Mouse (Mus musculus) liver, embryonic 16.5 days (tissue): Measurements from ENCODE around the gene Capn7. TPM values are rescaled to one million over a fixed set of nuclear protein-coding genes. Genes with fewer than 3 reads are reported as not detected.

Experiments
- ATAC-seq: fragments of 200-750 bp; cut with Nextera tagmentation; 2 replicates; pipeline ENCODE4 v1.8.0; 2017; ENCODE audit warnings: low read depth, mild to moderate bottlenecking, moderate number of reproducible peaks, moderate library complexity
- H3K27ac ChIP-seq: fragments of 300-500 bp; sonication (generic); 2 replicates; pipeline ENCODE4 v1.5.1; 2014; ENCODE audit warnings: mild to moderate bottlenecking, low read length
- H3K27me3 ChIP-seq: fragments of 300-500 bp; sonication (generic); 2 replicates; pipeline ENCODE4 v1.6.1; 2014; ENCODE audit warnings: low read depth, low read length, mixed read lengths; ENCODE audit not compliant: control insufficient read depth, insufficient read depth
- H3K36me3 ChIP-seq: fragments of 300-500 bp; sonication (generic); 2 replicates; pipeline ENCODE4 v1.6.1; 2014; ENCODE audit warnings: mild to moderate bottlenecking; ENCODE audit not compliant: control insufficient read depth, insufficient read depth
- H3K4me1 ChIP-seq: fragments of 300-500 bp; sonication (generic); 2 replicates; pipeline ENCODE4 v1.6.1; 2014; ENCODE audit warnings: low read depth, low read length, mixed read lengths; ENCODE audit not compliant: control insufficient read depth
- H3K4me2 ChIP-seq: fragments of 300-500 bp; sonication (generic); 2 replicates; pipeline ENCODE4 v1.6.1; 2014; ENCODE audit warnings: low read depth, low read length, mixed read lengths
- H3K4me3 ChIP-seq: fragments of 300-500 bp; sonication (generic); 2 replicates; pipeline ENCODE4 v1.5.1; 2014; ENCODE audit warnings: low read depth, mild to moderate bottlenecking, low read length
- H3K9ac ChIP-seq: fragments of 300-500 bp; sonication (generic); 2 replicates; pipeline ENCODE4 v1.6.1; 2014; ENCODE audit warnings: low read depth, low read length
- H3K9me3 ChIP-seq: fragments of 300-500 bp; sonication (generic); replicated peaks from 2 replicates; pipeline ENCODE4 v1.6.1; 2016; ENCODE audit warnings: low read length; ENCODE audit not compliant: control insufficient read depth
- WGBS: fragments of 180-500 bp; shearing (Covaris S2); extraction: QIAGEN DNeasy Blood & Tissue Kit; methylation state at CpG from one replicate; pipeline ENCODE4 v1.1.7; 2014; ENCODE audit not compliant: insufficient replicate concordance; 5-methylcytosine and 5-hydroxymethylcytosine counted together
- polyA plus RNA-seq: library from polyadenylated mRNA; unstranded; fragments of >200 nt; fragmentation: Nextera tagmentation; extraction: Ambion mirVana; gene quantifications from 2 replicates; pipeline ENCODE4 v1.2.1, GENCODE M21; 2015

Gene Capn7
- polyA plus RNA-seq, 1 experiment from 2014 or later, result 15.0 TPM

DNA sequence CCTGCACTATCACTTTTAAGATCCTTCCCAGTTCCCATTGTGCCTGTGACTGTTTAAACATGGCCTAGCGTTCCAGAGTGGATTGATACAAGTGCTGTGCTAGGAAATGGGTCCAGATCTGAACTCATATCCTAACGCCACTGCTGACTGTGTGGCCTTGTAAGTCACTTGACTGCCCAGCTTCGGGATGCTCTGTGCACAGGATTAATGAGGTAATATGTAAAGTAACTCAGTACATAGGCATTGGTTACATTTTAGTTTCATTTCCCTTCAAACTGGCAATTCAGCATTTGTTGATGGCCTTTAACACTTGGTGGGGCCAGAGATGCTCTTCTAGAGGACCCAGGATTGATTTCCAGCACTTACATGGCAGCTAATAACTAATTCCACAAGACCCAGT lies 39.9 kb downstream of the Capn7 start:
- Histone ChIP-seq H3K36me3 (peaks cover 20% of the 10 kb centered on the region; the same call in 1 of the 2 replicates), H3K4me1 (no peaks in the 10 kb centered on the region), H3K27ac (no peak overlapping the region), H3K4me2 (no peak overlapping the region), H3K4me3 (no peak overlapping the region), H3K9me3 (no peaks in the 10 kb centered on the region), H3K9ac (no peak overlapping the region), H3K27me3 (no peaks in the 10 kb centered on the region)
- 72% methylated on average over 3 of the region's 3 CpGs for WGBS
- ATAC-seq, result no peak

DNA sequence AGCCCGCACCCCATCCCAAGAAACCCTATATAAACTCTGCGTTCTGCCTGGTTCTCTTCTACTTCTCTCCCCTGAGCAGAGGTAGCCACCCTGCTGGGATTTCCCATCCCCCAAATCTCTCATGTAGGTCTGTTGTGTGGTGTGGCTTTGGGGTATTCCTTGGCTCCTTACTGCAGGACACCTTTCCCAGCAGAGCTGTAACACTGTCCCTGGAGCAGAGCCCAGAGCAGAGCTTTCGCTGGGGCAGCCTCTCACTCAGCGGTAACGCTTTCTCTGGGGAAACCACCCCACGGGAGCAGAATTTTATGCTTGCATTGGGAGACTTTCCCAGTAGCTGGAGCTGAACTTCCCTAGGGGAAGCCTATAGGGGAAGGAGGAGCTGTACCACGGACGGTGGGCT lies 45.8 kb downstream of the Capn7 start:
- no peaks in the 10 kb centered on the region; the same call in none of the 2 replicates for H3K4me1 ChIP-seq
- no peak overlapping the region for H3K27ac ChIP-seq
- no peak for ATAC-seq
- 76% methylated on average over 8 of the region's 8 CpGs for WGBS
- H3K27me3 ChIP-seq, result no peaks in the 10 kb centered on the region
- no peak overlapping the region for H3K4me2 ChIP-seq
- no peak overlapping the region for H3K9ac ChIP-seq
- H3K4me3 ChIP-seq, result no peak overlapping the region
- peaks cover 4% of the 10 kb centered on the region; the same call in 1 of the 2 replicates for H3K36me3 ChIP-seq
- H3K9me3 ChIP-seq, result no peaks in the 10 kb centered on the region

DNA sequence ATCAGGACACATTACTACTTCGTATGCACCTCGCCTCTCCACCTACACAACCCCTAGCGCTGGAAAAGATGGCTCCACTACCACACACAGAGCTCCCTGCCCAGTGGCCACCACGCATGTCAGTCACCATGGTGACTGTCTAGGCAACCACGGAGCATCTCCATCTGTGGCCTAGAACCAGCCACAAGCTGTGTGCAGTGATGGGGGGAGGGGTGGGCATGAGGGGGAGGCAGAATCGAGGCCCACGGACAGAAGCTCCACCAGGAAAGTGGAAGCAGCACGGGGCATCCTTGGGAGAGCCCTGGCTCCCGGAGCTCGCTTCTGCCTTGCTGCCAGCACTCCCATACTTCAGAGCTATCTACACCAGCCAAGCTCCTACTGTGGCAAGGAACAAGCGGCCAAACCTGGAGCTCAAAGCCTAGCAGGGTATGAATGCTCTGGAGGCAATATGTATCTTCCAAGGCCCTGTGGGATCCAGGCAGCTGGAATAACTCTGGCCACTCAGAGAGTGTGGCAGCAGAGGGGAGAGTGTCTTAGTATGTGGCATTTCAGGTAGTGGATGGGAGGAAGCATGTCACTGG lies 47.1 kb downstream of the Capn7 start:
- ATAC-seq, result no peak
- Histone ChIP-seq H3K36me3 (no peaks in the 10 kb centered on the region; the same call in 1 of the 2 replicates), H3K27ac (no peak overlapping the region), H3K27me3 (no peaks in the 10 kb centered on the region), H3K4me2 (no peak overlapping the region), H3K4me3 (no peak overlapping the region), H3K9me3 (no peaks in the 10 kb centered on the region), H3K4me1 (peaks cover 3% of the 10 kb centered on the region), H3K9ac (no peak overlapping the region)
- 68% methylated on average over 11 of the region's 11 CpGs for WGBS

DNA sequence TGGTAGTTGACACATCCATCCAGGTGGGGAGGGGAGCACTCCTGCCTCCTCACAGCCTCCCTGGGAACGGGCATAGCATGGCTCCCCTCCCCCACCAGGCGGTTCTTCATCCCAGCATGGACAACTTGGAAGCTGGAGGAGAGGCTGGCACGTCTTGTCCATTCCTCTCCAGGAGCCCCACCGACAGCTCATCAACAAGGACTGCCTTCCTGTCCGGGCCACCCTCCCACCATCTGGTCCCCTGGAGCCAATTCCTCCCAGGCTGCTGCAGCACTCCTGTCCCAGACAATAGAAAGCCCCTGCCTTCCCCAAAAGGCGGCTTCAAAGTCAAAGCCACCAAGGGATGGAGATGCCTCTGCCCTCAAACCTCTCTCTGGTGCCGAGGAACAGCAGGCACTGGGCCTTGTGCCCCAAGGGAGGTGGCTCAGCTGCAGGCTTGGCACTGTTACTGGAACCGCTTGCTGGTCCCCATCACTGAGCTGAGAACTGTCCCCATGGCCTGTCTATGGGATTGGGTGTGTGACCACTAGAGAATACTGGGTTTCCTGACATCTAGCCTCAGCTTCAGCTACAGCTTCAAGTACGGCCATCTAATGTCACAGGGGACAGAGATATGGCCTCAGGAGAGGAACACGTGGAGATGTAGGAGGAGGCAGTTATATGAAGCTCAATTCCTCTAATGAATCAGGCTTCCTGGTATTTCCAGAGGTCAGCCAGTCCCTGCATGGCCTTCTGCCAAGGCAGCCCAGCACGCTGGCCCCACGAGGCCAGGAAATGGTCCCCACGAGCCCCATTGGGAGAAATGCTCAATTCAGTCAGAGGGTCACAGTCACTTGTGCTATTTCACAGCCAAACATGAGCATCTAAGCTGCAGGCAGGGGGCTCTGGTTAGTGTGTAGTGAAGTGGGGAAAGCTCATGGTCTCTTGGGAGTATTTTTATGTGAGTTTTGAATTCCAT lies 48.2 kb downstream of the Capn7 start:
- H3K9me3 ChIP-seq, result no peaks in the 10 kb centered on the region

DNA sequence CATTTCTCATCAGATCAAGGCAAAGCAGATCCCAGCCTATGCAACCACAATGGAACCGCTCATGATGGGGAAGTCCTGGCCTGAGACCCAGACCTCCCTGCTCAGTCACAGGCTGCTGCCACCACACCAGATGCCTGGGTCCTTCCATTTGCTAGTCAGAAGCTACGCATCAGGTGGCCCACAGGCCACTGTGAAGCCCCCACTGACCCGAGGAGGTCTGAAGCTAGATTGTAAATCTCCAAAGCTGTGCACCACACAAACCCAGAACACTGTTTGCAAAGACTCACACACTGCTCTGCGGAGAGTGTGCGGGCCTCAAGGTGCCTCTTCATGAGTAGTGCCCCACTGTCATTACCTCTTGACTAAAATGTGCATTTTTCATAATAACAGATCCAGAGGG lies 49.0 kb downstream of the Capn7 start:
- ATAC-seq, result no peak
- H3K9ac ChIP-seq, result no peak overlapping the region
- 70% methylated on average over 5 of the region's 5 CpGs for WGBS
- 0 out of 2 replicates have a peak overlapping the region, but pooled peaks have one; percentile 3 for H3K27ac ChIP-seq
- H3K27me3 ChIP-seq, result no peaks in the 10 kb centered on the region
- no peak overlapping the region for H3K4me3 ChIP-seq
- H3K4me1 ChIP-seq, result peaks cover 3% of the 10 kb centered on the region
- no peak overlapping the region for H3K4me2 ChIP-seq
- no peaks in the 10 kb centered on the region for H3K36me3 ChIP-seq
- no peaks in the 10 kb centered on the region for H3K9me3 ChIP-seq

More for the DNA sequence above, 48.2 kb downstream of the Capn7 start:
- no peak overlapping the region for H3K4me2 ChIP-seq
- H3K27me3 ChIP-seq, result no peaks in the 10 kb centered on the region
- no peak for ATAC-seq
- peaks cover 3% of the 10 kb centered on the region for H3K4me1 ChIP-seq
- H3K4me3 ChIP-seq, result no peak overlapping the region
- H3K9ac ChIP-seq, result no peak overlapping the region
- WGBS, result 60% methylated on average over 13 of the region's 13 CpGs
- H3K36me3 ChIP-seq, result no peaks in the 10 kb centered on the region
- 0 out of 2 replicates have a peak overlapping the region, but pooled peaks have one; percentile 3 for H3K27ac ChIP-seq

DNA sequence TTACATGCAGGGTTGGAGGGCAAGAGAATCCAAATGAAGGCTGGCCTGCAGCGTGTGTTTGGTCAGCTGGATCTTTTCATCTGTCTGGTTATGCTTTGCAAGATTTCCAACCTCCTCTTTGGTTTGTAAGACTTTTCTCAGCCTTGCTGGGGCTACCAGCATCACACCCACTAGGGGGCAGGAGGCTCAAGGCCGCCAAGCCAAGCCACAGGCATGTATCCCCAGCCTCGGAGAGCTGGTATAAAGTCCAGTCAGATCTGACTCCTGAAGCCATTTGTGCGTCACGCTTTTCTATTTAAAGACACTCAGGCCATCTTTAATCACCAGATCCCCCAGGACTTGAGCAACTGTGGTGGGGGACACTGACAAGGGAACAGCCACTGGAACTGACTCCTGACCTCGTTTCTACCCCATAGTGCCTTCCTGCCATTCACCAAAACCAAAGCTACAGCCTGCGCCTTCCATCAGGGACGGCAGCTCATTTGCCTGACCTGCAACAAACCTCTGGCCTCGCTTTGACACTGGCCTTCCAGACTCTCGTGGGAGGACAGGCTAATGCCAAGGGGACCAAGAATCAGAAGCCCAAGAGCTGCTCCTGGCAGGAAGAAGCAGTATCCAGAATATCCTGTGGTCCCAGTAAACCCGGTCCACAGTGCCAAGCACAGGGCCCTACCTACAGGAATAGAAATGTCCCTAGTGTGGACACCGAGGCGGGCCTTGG lies 49.7 kb downstream of the Capn7 start:
- no peak overlapping the region for H3K4me2 ChIP-seq
- H3K4me1 ChIP-seq, result peaks cover 3% of the 10 kb centered on the region
- H3K9ac ChIP-seq, result no peak overlapping the region
- peak overlapping the region; percentile 50; the same call in 1 of the 2 replicates for H3K27ac ChIP-seq
- peak; percentile 54; the same call in 1 of the 2 replicates for ATAC-seq
- no peak overlapping the region for H3K4me3 ChIP-seq
- 32% methylated on average over 13 of the region's 13 CpGs for WGBS
- no peaks in the 10 kb centered on the region for H3K9me3 ChIP-seq
- no peaks in the 10 kb centered on the region for H3K27me3 ChIP-seq
- H3K36me3 ChIP-seq, result no peaks in the 10 kb centered on the region

DNA sequence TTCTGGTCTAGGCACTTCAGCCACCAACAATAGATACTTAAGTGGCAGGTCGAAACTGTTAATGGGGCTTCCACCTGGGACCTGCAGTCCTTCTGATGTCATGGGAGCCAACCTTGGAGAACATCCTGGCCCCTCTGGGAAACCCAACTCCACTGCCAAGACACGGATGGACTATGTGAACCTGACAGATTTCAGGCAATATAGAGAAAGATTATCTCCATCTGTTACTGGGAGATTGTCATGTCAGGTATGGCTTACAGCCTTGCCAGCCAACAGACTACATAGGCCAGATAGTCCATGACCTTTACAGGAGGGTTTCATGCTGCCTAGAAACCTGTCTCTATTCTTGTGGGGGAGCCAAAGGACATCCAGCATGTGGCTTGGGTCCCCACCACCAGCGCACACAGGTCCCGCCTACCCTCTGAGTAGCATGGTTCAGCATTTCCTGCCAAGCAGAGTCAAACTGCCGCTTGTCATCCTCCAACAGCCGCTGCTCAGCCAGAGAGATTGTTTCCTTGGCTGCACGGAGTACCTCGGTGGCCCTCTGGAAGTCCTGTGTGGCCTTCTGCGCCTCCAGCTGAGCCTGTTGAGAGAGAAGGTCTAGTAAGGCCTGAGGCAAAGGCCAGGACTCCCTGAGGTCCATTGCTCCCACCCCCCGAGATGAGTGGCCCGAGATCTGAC lies 51.0 kb downstream of the Capn7 start:
- no peak overlapping the region for H3K4me2 ChIP-seq
- no peaks in the 10 kb centered on the region for H3K27me3 ChIP-seq
- H3K27ac ChIP-seq, result no peak overlapping the region
- no peaks in the 10 kb centered on the region for H3K36me3 ChIP-seq
- no peaks in the 10 kb centered on the region for H3K9me3 ChIP-seq
- WGBS, result 40% methylated on average over 11 of the region's 11 CpGs
- no peak for ATAC-seq
- no peak overlapping the region for H3K4me3 ChIP-seq
- no peak overlapping the region for H3K9ac ChIP-seq
- peaks cover 9% of the 10 kb centered on the region for H3K4me1 ChIP-seq

DNA sequence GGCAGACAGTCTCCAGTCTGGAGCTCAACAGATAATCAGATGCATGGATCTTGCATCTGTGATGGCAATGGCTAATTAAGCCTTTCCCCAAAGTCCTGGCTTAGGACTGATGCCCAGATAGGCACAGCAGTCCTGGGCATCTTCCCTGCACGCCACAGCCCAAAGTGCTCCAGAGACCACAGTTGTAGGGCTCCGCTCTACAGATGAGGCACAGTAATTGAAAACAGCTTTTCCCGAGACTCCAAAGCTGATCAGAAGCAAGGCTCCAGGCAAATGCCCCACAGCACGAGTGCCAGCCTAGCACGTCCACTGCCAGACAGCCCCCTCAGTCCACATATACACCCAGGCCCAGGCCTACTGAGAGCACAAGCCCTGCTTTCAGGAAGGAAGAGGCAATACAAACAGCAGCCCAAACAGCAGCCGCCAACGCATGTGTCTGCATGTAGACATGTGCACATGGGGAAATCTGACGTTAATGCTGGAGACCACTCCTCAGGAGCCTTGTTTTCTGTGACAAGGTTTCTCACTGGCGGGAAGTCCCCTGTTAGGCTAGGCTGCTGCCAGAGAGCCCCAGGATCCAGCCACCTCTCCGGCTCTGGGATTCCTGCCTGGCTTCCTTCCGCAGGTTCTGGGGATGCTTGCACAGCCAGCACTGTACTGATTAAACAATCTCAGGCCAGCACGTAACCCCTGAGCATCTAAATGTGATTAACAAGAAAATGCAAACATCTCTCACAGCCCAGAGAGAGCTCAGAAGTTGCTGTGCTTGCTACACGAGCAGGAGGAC lies 51.8 kb downstream of the Capn7 start:
- Histone ChIP-seq H3K4me3 (no peak overlapping the region), H3K9ac (no peak overlapping the region), H3K36me3 (no peaks in the 10 kb centered on the region), H3K9me3 (no peaks in the 10 kb centered on the region), H3K4me2 (no peak overlapping the region), H3K27me3 (no peaks in the 10 kb centered on the region), H3K4me1 (peaks cover 9% of the 10 kb centered on the region), H3K27ac (no peak overlapping the region)
- WGBS, result 60% methylated on average over 13 of the region's 13 CpGs
- ATAC-seq, result no peak
